Comparison of ENCODE assay signal across 9 mouse cellular contexts in the genomic region with DNA sequence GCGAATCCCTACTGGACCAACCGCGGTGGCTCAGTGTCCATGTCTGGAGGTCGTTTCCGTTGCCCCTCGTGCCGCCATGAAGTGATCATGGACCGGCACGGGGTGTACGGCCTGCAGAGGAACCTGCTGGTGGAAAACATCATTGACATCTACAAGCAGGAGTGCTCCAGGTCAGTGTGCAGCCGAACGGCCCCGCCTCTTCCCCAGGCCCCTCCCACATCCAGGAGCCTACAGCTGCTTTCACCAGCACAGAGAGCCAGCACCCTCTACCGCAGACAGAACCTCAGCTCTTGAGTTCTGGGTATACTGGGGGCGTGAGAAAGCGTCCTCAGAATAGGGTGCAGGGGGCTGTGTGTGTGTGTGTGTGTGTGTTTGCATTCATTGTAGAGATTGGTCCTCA. TPM values are rescaled to one million over a fixed set of nuclear protein-coding genes. Genes with fewer than 3 reads are reported as not detected.
A peak's percentile ranks its signal among the peaks of the same experiment; 100 is the strongest.
DNase-seq lines count a peak whose midpoint lies in the region; ATAC-seq and TF ChIP-seq lines count a peak whose summit lies in the region.
"Had no signal": no experiment of that assay in that cellular context is flagged by ENCODE, and none has a peak within 500 bp of the region (broad histone marks: within the 10 kb centered on the region; RNA-seq: fewer than 3 reads in every experiment).

No protein-coding gene starts in this region.

- no peaks in the 10 kb centered on the region for H3K27me3 ChIP-seq in lung, embryonic 14.5 days (ENCODE audit: insufficient read depth, low read length)
- no peaks in the 10 kb centered on the region for H3K27me3 ChIP-seq in forebrain, embryonic 15.5 days
- H3K27me3 ChIP-seq in hindbrain, embryonic 13.5 days: peaks cover 7% of the 10 kb centered on the region; the same call in 1 of the 2 replicates

- TF ChIP-seq CTCF in lung, embryonic 14.5 days (IDR thresholded peaks at IDR 0.05; ENCODE audit: low read depth): 0 out of 2 replicates have a peak, but pooled peaks have one; percentile 2

- DNase-seq in lung, embryonic 14.5 days: no peak
- no peak for DNase-seq in lung, postnatal 14 days
- peak; percentile 37 for DNase-seq in gastrocnemius, postnatal 10 days
- DNase-seq in kidney, adult 8-10 months: peak; percentile 35 to 50
- peak; percentile 19 for DNase-seq in thymus, postnatal 25 days
- DNase-seq: embryo, embryonic 11 days had no signal

- H3K4me2 ChIP-seq in lung, embryonic 14.5 days: no peak overlapping the region
- H3K4me2 ChIP-seq in forebrain, embryonic 15.5 days (replicated peaks): no peak overlapping the region
- no peak overlapping the region for H3K4me2 ChIP-seq in hindbrain, embryonic 13.5 days

- no peaks in the 10 kb centered on the region for H3K36me3 ChIP-seq in lung, embryonic 14.5 days (ENCODE audit: insufficient read depth)
- H3K36me3 ChIP-seq in forebrain, embryonic 15.5 days: no peaks in the 10 kb centered on the region
- no peaks in the 10 kb centered on the region for H3K36me3 ChIP-seq in hindbrain, embryonic 13.5 days

- peaks cover 4% of the 10 kb centered on the region; the same call in 1 of the 2 replicates for H3K9me3 ChIP-seq in lung, embryonic 14.5 days (ENCODE audit: low read depth, low read length)
- H3K9me3 ChIP-seq in forebrain, embryonic 15.5 days: no peaks in the 10 kb centered on the region
- H3K9me3 ChIP-seq in hindbrain, embryonic 13.5 days: no peaks in the 10 kb centered on the region

- 48% methylated on average over 16 of the region's 16 CpGs for WGBS in lung, embryonic 14.5 days
- 54% methylated on average over 16 of the region's 16 CpGs for WGBS in forebrain, embryonic 15.5 days
- WGBS in hindbrain, embryonic 13.5 days: 58% methylated on average over 16 of the region's 16 CpGs

- ATAC-seq in lung, embryonic 14.5 days (ENCODE audit: insufficient read depth): no peak
- no peak for ATAC-seq in forebrain, embryonic 15.5 days (replicated peaks)
- no peak for ATAC-seq in hindbrain, embryonic 13.5 days (ENCODE audit: low FRiP score)

- no peaks in the 10 kb centered on the region for H3K4me1 ChIP-seq in lung, embryonic 14.5 days (ENCODE audit: insufficient read depth)
- no peaks in the 10 kb centered on the region for H3K4me1 ChIP-seq in forebrain, embryonic 15.5 days
- no peaks in the 10 kb centered on the region for H3K4me1 ChIP-seq in hindbrain, embryonic 13.5 days (replicated peaks)

- H3K27ac ChIP-seq in lung, embryonic 14.5 days (ENCODE audit: low read depth): no peak overlapping the region
- no peak overlapping the region for H3K27ac ChIP-seq in forebrain, embryonic 15.5 days (replicated peaks)
- no peak overlapping the region for H3K27ac ChIP-seq in hindbrain, embryonic 13.5 days

- H3K4me3 ChIP-seq in lung, embryonic 14.5 days (ENCODE audit: low read depth, low read length): no peak overlapping the region
- H3K4me3 ChIP-seq in forebrain, embryonic 15.5 days: no peak overlapping the region
- no peak overlapping the region for H3K4me3 ChIP-seq in hindbrain, embryonic 13.5 days

- no peak overlapping the region for H3K9ac ChIP-seq in lung, embryonic 14.5 days
- H3K9ac ChIP-seq in forebrain, embryonic 15.5 days (replicated peaks): no peak overlapping the region
- H3K9ac ChIP-seq in hindbrain, embryonic 13.5 days: no peak overlapping the region

RNA-seq across cellular contexts. Expression of a gene that starts 1.5 kb away (rescaled TPM):
- 0.28 TPM in 1 of 2 replicates, not detected in the other for polyA plus RNA-seq in lung, embryonic 14.5 days (2014; fragmentation: Nextera tagmentation; extraction: Ambion mirVana)
- total RNA-seq in gastrocnemius, postnatal 10 days (2021): 100 to 1,000 TPM in 1 of 2 experiments, 10 to 100 TPM in 1; 78.5 to 107 TPM
- polyA plus RNA-seq in forebrain, embryonic 15.5 days (2015; fragmentation: Nextera tagmentation; extraction: Ambion mirVana): 0.13 and 0.24 TPM in 2 replicates
- polyA plus RNA-seq in hindbrain, embryonic 13.5 days (2015; fragmentation: Nextera tagmentation; extraction: Ambion mirVana): 0.38 and 0.51 TPM in 2 replicates
- total RNA-seq: layer of hippocampus, postnatal 25 days had no signal

RNA-seq across cellular contexts. Expression of a gene that starts 26.6 kb away (rescaled TPM):
- polyA plus RNA-seq in lung, embryonic 14.5 days (2014; fragmentation: Nextera tagmentation; extraction: Ambion mirVana): 0.05 TPM in 1 of 2 replicates, not detected in the other
- total RNA-seq in gastrocnemius, postnatal 10 days (2021): under 1 TPM; 0.29 to 0.66 TPM
- polyA plus RNA-seq in forebrain, embryonic 15.5 days (2015; fragmentation: Nextera tagmentation; extraction: Ambion mirVana): 0.05 and 0.11 TPM in 2 replicates
- not detected in 2 replicates for polyA plus RNA-seq in hindbrain, embryonic 13.5 days (2015; fragmentation: Nextera tagmentation; extraction: Ambion mirVana)

RNA-seq across cellular contexts. Expression of a gene that starts 28.7 kb away (rescaled TPM):
- polyA plus RNA-seq in lung, embryonic 14.5 days (2014; fragmentation: Nextera tagmentation; extraction: Ambion mirVana): 21.2 and 21.4 TPM in 2 replicates
- total RNA-seq in gastrocnemius, postnatal 10 days (2021): 1 to 10 TPM; 5.8 to 8.4 TPM
- polyA plus RNA-seq in forebrain, embryonic 15.5 days (2015; fragmentation: Nextera tagmentation; extraction: Ambion mirVana): 41.0 and 42.1 TPM in 2 replicates
- polyA plus RNA-seq in hindbrain, embryonic 13.5 days (2015; fragmentation: Nextera tagmentation; extraction: Ambion mirVana): 35.0 and 37.3 TPM in 2 replicates

Comparison
In these comparisons a context has a peak if more than half of its experiments do, and no peak if none do; other contexts are left out.
1. DNase-seq: peak in gastrocnemius, postnatal 10 days (single experiment), kidney, adult 8-10 months (2 of 2) and thymus, postnatal 25 days (single experiment); none in lung, embryonic 14.5 days (single experiment) and lung, postnatal 14 days (single experiment).